Mouse (Mus musculus) lung, embryonic 14.5 days (tissue): ENCODE results near the gene Olfml3. TPM values are rescaled to one million over a fixed set of nuclear protein-coding genes. Genes with fewer than 3 reads are reported as not detected.

Source experiments
- ATAC-seq: fragments of 200-750 bp; cut with Nextera tagmentation; 2 replicates; pipeline ENCODE4 v1.8.0; 2017; ENCODE audit warnings: mild to moderate bottlenecking, moderate TSS enrichment, moderate library complexity; ENCODE audit not compliant: insufficient read depth
- DNase-seq: peaks from one replicate; pipeline ENCODE4 v3.0.0-alpha.2; 2015
- H3K27ac ChIP-seq: fragments of 300-500 bp; sonication (generic); 2 replicates; pipeline ENCODE4 v1.5.1; 2014; ENCODE audit warnings: low read depth, mild to moderate bottlenecking, moderate library complexity
- H3K27me3 ChIP-seq: fragments of 300-500 bp; sonication (generic); 2 replicates; pipeline ENCODE4 v1.6.1; 2014; ENCODE audit warnings: low read length, control low read depth; ENCODE audit not compliant: insufficient read depth
- H3K36me3 ChIP-seq: fragments of 300-500 bp; sonication (generic); 2 replicates; pipeline ENCODE4 v1.6.1; 2014; ENCODE audit warnings: control low read depth; ENCODE audit not compliant: insufficient read depth
- H3K4me1 ChIP-seq: fragments of 300-500 bp; sonication (generic); 2 replicates; pipeline ENCODE4 v1.6.1; 2014; ENCODE audit warnings: antibody characterized with exemption, control low read depth; ENCODE audit not compliant: insufficient read depth
- H3K4me2 ChIP-seq: fragments of 300-500 bp; sonication (generic); 2 replicates; pipeline ENCODE4 v1.6.1; 2014; ENCODE audit warnings: mild to moderate bottlenecking
- H3K4me3 ChIP-seq: fragments of 300-500 bp; sonication (generic); 2 replicates; pipeline ENCODE4 v1.5.1; 2014; ENCODE audit warnings: low read depth, low read length
- H3K9ac ChIP-seq: fragments of 300-500 bp; sonication (generic); 2 replicates; pipeline ENCODE4 v1.6.1; 2014
- H3K9me3 ChIP-seq: fragments of 300-500 bp; sonication (generic); 2 replicates; pipeline ENCODE4 v1.6.1; 2016; ENCODE audit warnings: low read depth, low read length, control low read depth
- CTCF ChIP-seq: IDR thresholded peaks from 2 replicates; pipeline ENCODE4 v1.5.1; 2016; ENCODE audit warnings: antibody characterized with exemption, low read depth
- WGBS: fragments of 180-500 bp; shearing (Covaris S2); extraction: QIAGEN DNeasy Blood & Tissue Kit; methylation state at CpG from one replicate; pipeline ENCODE4 v1.1.7; 2014; 5-methylcytosine and 5-hydroxymethylcytosine counted together
- polyA plus RNA-seq: library from polyadenylated mRNA; unstranded; fragments of >200 nt; fragmentation: Nextera tagmentation; extraction: Ambion mirVana; gene quantifications from 2 replicates; pipeline ENCODE4 v1.2.1, GENCODE M21; 2014

Gene Olfml3
- polyA plus RNA-seq, 1 experiment from 2014 or later, result 79.0 TPM

- ATAC-seq (no peak), DNase-seq (peak; percentile 23)
- Histone ChIP-seq H3K9me3 (no peaks in the 10 kb centered on the region), H3K4me2 (no peak overlapping the region), H3K9ac (no peak overlapping the region), H3K27me3 (no peaks in the 10 kb centered on the region), H3K36me3 (no peaks in the 10 kb centered on the region), H3K4me1 (no peaks in the 10 kb centered on the region), H3K4me3 (no peak overlapping the region), H3K27ac (no peak overlapping the region; the same call in 1 of the 2 replicates)
- no peak for TF ChIP-seq CTCF
- WGBS, result 63% methylated on average over 12 of the region's 12 CpGs
Measured at GRCm38 (mm10) chr3:103705426-103705825, 32.4 kb downstream of the Olfml3 start.

GRCm38 (mm10) chr3:103704661-103705060 lies 33.1 kb downstream of the Olfml3 start:
- peak; percentile 7 for DNase-seq
- H3K9ac ChIP-seq, result no peak overlapping the region
- no peaks in the 10 kb centered on the region for H3K9me3 ChIP-seq
- H3K4me1 ChIP-seq, result no peaks in the 10 kb centered on the region
- no peaks in the 10 kb centered on the region for H3K27me3 ChIP-seq
- H3K27ac ChIP-seq, result no peak overlapping the region
- TF ChIP-seq CTCF, result no peak
- no peak overlapping the region for H3K4me2 ChIP-seq
- WGBS, result 62% methylated on average over 6 of the region's 6 CpGs
- no peak for ATAC-seq
- no peak overlapping the region for H3K4me3 ChIP-seq
- no peaks in the 10 kb centered on the region for H3K36me3 ChIP-seq

GRCm38 (mm10) chr3:103696388-103696925 lies 41.3 kb downstream of the Olfml3 start:
- WGBS, result 76% methylated on average over 1 of the region's 1 CpGs
- ATAC-seq, result no peak
- H3K36me3 ChIP-seq, result no peaks in the 10 kb centered on the region

GRCm38 (mm10) chr3:103695556-103695955 lies 42.2 kb downstream of the Olfml3 start:
- no peak for TF ChIP-seq CTCF
- Histone ChIP-seq H3K27me3 (no peaks in the 10 kb centered on the region), H3K36me3 (no peaks in the 10 kb centered on the region), H3K27ac (no peak overlapping the region), H3K4me2 (no peak overlapping the region), H3K4me3 (no peak overlapping the region), H3K9ac (no peak overlapping the region), H3K9me3 (no peaks in the 10 kb centered on the region), H3K4me1 (no peaks in the 10 kb centered on the region)
- DNase-seq (no peak), ATAC-seq (no peak)
- 57% methylated on average over 3 of the region's 3 CpGs for WGBS

More at GRCm38 (mm10) chr3:103696388-103696925, 41.3 kb downstream of the Olfml3 start:
- H3K27me3 ChIP-seq, result no peaks in the 10 kb centered on the region
- no peak for TF ChIP-seq CTCF
- no peak overlapping the region for H3K27ac ChIP-seq
- no peak overlapping the region for H3K4me2 ChIP-seq
- no peaks in the 10 kb centered on the region for H3K9me3 ChIP-seq
- no peak overlapping the region for H3K4me3 ChIP-seq
- DNase-seq, result no peak
- no peak overlapping the region for H3K9ac ChIP-seq
- H3K4me1 ChIP-seq, result no peaks in the 10 kb centered on the region

- peak; percentile 35 for TF ChIP-seq CTCF
- WGBS, result 74% methylated on average over 3 of the region's 3 CpGs
- Histone ChIP-seq H3K4me2 (no peak overlapping the region), H3K9ac (no peak overlapping the region), H3K27ac (no peak overlapping the region), H3K36me3 (no peaks in the 10 kb centered on the region), H3K9me3 (no peaks in the 10 kb centered on the region), H3K4me1 (no peaks in the 10 kb centered on the region), H3K4me3 (no peak overlapping the region), H3K27me3 (no peaks in the 10 kb centered on the region)
- peak; percentile 44 for DNase-seq
- ATAC-seq, result no peak
Measured at GRCm38 (mm10) chr3:103690506-103690905, 47.3 kb downstream of the Olfml3 start.

- DNase-seq, result no peak
- no peak overlapping the region for H3K4me3 ChIP-seq
- no peak for TF ChIP-seq CTCF
- no peaks in the 10 kb centered on the region for H3K9me3 ChIP-seq
- H3K9ac ChIP-seq, result no peak overlapping the region
- H3K4me1 ChIP-seq, result no peaks in the 10 kb centered on the region
- no peaks in the 10 kb centered on the region for H3K36me3 ChIP-seq
- 63% methylated on average over 1 of the region's 1 CpGs for WGBS
- no peak overlapping the region for H3K4me2 ChIP-seq
- H3K27ac ChIP-seq, result no peak overlapping the region
- no peaks in the 10 kb centered on the region for H3K27me3 ChIP-seq
- ATAC-seq, result no peak
Measured at GRCm38 (mm10) chr3:103689043-103689442, 48.8 kb downstream of the Olfml3 start.

GRCm38 (mm10) chr3:103683966-103684319 lies 53.9 kb downstream of the Olfml3 start:
- TF ChIP-seq CTCF, result no peak
- WGBS, result 39% methylated on average over 5 of the region's 5 CpGs
- Histone ChIP-seq H3K9me3 (no peaks in the 10 kb centered on the region), H3K27ac (no peak overlapping the region), H3K9ac (no peak overlapping the region), H3K4me2 (no peak overlapping the region), H3K36me3 (no peaks in the 10 kb centered on the region), H3K27me3 (no peaks in the 10 kb centered on the region), H3K4me1 (no peaks in the 10 kb centered on the region), H3K4me3 (no peak overlapping the region)
- no peak for DNase-seq
- ATAC-seq, result no peak
